Mouse (Mus musculus): ENCODE data around the gene Adam12.

The Adam12 gene

DNA sequence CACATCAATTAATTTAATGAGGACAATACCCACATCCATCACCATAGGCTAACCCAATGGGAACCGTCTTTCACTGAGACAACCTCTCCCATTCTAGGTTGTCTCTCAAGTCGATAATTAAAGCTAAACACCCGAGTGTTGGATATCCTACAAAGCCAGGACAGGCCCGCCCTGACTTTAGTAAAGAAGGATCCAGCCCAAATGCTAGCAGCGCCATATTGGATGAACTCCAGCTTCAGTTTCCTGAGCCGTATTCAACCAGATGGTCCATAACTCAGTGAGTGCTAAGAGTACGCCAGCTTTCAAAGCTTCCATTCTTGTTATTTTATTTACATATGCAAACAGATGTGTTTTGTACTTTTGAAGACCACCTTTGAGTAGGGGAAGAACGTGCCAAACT, 81.6 kb downstream of the Adam12 start:
- no peak for DNase-seq (ENCODE audit: low read depth, low spot score)

DNA sequence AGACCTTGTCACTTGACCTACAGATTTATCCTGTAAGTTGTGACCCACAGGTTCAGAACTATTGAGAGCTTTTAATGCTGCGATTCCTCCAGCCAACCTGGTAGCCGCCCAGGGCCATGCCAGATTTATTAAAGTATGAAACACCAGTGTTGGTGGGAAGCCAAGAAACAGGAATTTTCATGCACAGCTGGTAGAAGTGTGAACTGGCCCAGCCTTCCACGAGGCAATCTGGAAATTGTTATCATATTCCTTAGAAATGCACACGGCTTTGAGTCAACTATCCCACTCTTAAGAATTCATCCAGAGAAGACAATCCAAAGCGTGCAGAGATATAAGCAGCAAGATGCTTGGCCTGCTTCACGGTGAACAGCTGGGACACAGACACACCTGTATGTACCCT, 82.6 kb downstream of the Adam12 start:
- DNase-seq (ENCODE audit: low read depth, low spot score) = no peak

DNA sequence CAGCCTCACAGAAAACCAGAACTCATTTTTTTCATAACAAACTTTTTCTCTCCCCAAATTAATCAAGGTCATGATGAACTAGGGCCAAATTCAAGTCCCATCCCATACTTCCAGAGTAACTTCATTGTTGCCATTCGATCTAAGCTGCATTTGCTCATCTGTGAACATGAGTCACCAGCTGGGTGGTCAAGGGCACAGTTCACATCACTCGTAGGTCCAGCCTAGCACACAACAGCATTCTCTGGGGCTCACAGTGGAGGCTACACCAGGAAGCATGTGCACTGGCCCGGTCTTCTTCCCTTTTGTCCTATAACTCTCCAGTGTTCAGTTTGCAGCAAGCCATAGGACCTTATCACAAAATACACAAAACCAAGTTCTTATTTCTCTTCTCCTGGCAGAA, 84.4 kb downstream of the Adam12 start:
- no peak for DNase-seq (ENCODE audit: low read depth, low spot score)

DNA sequence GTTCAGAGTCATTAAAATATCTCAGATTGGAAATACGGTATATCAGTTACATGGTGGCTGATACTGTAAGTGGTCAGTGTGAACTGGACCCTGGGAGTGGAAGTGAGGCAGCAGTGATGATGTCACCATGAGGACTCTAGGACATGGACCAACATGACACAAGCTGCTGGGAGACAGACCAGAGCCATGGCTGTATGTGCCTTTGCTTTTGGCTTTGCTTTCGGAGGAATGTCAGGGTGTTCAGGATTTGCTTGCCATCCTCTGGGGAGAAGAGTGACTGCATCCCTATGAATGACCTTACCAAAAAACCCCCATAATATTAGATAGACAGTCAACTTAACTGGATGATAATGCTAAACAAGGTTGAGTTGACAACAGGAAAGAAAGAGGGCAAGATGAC, 85.1 kb downstream of the Adam12 start:
- no peak for DNase-seq (ENCODE audit: low read depth, low spot score)

DNA sequence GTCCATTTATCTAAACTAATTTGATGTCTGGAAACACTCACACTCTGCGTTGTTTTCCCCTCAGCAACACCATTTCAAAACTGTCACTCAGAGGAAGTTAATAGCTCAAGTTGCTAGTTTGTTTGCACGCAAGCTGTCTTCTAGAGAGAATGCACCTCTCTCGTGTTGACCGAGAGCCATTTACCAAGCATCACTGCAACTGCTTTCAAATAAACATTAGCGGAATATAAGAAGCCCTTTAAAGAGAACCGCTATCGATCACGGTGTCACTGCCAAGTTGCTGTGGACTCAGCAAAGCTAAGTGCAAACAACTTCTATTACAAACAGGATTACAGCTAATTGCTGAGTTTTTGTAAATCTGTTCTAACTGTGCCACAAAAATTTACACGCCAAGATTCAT, 87.8 kb downstream of the Adam12 start:
- no peak for DNase-seq (ENCODE audit: low read depth, low spot score)

DNA sequence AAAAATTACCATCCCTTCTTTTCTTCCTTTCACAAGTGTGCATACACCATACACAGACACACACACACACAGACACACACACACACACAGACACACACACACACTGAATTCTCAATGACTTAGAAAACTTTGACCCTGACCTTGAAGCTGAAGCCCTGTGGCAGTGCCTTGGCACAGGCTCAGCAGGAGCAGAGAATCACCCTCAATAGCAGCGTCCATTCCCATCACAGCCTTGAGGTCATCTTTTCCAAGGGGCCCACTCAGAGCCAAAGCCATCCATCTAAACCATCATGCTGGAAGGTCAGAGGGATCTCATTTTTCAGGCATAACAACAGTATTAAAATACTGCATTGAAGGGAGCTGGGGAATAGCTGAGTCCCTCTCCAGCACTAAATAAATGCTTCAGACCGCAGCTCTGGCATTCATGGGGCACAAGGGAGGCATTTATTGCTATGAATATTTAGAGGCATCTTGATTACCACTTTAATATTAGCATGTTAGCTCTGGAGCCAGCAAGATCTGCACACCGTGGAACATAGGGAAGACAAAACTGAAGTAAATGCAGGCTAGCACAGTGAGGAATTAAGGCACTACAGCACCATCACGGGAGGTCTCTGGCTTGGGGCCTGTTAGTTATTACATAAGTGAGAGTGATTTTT, 92.5 kb downstream of the Adam12 start:
- peak; percentile 5 for DNase-seq (ENCODE audit: low read depth, low spot score)

DNA sequence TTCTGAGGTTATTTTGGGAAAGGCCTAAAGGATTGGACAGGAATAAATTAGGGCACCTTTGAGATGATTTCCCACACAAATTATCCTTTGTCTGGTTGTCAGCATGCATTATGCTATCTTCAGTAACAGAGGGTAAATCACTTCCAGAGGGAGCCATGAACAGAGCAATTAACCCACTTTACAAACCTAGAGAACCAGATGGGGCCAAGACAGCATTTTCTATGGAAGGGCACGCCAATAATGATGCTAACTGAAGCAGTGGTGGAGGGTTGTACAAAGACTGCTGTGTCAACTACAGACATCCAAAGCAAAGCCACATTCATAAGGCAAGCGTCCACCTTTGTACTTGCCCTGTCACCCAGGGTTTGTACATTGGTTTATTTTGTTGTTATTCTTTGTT, 99.6 kb downstream of the Adam12 start:
- no peak for DNase-seq (ENCODE audit: low read depth, low spot score)

DNA sequence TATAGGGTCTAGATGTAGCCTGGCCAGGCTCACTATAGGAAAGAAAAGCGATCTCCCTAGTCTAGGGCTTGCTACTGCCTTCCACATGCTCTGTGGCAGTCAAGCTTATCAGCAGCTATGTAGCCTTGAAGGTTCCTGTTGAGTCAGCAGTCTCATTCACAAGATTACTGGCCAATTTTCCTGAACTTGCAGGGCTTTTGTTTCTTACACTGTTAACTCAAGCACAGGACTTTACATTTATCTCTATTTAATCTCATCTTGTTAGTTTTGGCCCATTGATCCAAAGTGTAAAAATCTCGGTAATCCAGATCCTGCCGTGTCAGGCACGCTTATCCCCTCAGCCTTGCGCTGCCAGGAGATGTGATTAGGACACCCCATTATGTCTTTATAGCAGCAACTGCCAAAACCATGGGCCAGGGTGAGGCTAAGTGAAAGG, 103.8 kb downstream of the Adam12 start:
- no peak for DNase-seq (ENCODE audit: low read depth, low spot score)

DNA sequence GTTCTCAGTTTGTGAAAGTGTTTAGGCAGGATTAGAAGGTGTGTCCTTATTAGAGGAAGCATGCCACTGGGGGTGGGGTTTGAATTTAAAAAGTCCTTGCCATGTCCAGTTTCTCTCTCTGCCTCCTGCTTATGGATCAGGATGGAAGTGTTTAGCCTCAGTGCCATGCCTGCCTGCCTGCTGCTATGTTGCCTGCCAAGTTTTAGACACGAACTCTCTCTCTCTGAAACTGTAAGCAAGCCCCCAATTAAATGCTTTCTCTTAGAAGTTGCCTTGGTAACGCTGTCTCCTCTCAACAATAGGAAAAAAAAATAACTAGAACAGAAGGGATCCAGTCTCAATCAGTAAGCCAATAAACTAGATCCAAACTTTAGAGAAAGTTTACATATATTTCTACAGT, 110.5 kb downstream of the Adam12 start:
- no peak for DNase-seq (ENCODE audit: low read depth, low spot score)

DNA sequence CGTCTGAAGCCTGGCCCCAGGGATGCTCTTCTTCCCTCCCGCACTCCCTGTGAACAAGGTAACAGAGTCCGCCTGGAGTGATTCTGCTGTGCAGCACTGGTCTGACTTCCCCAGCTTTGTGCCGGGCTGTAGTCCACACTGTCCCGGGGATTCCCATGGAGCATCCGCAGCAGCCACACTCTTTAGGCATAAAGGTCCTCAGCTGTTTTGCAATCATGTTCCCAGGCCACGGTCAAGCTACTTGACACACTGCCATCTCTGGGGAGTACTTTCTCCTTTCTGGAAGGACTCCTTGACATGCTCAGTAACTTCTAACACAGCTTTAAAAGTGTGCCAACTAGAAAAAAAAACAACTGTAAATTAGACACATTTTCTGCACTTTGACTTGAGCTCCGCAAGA, 116.5 kb downstream of the Adam12 start:
- DNase-seq (ENCODE audit: low read depth, low spot score) = no peak

DNA sequence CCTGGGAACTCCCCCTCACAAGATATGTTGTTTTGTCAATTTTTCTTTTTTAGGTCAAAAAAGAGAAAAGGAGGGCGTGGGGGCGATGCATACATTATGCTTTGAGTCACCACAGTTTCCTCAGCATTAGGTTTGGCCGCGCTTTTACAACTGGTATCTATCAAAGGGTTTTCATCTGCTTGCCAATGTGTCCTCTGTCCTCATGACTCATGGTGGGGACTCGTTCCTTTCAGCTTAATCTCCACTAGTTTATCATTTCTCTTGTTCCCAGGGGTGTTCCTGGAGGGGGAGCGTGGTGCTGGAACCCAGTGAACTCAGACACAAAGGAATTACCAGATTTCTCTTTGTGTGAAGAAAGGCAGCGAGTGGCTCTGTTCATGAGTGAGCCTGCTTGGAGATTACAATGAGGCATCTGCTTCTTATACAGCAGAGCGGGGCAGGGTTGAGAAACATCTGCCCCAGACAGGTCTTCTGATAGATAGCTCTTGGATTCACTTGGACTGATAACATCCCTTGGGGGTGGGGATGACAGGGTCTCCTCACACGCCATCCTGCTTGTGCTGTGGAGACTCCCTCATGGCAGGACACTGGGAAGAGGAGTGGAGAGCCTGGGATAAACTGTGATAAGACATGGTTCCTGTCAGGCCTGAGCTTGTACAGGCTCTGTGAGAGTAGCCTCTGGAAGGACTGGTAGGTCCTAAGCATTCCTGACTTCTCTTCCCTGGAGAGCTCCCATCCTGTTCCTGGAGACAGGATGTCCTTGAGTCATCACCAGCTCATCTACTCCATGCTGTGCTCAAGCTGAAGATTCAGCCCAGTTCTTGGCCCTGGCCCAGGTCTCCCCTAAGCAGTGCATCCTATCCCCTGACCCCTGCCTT, 117.4 kb downstream of the Adam12 start:
- DNase-seq (ENCODE audit: low read depth, low spot score) = no peak

DNA sequence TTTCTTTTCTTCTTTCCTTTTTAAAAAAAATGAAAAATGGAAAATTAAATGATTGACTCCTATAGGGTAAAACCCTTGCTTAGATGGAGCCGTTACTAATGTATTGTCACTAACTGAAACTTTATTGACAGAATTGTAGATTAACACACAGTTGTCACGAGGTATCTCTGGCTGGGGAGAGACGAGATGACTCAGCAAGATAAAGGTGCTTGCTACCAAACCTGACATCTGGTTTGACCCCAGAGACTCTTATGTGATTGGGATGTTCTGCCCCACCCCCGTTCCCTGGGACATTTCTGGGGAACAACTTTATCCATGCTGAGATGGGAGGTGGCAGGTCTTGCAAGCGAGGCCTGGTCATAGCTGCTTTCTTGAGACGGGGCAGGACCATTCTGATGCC, 118.1 kb downstream of the Adam12 start:
- no peak for DNase-seq (ENCODE audit: low read depth, low spot score)

DNA sequence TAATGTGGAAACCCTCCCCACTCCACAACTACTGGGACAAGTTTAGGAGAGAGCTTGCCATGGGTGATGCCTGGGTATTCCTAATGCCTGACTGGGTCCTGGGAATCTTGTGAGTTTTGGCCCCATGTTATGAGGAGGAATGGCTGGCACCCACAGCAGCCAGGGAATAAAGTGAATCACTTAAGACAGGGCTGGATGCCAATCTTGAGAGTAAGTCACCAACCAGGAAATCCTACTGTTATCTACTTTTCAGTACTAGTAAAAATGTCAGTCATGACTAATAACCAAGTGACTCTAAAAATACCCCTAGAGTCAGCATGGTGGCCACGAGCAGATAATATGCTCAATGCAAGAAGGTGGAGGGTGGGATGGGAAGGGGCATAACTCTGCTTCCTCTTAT, 121.8 kb downstream of the Adam12 start:
- no peak for DNase-seq (ENCODE audit: low read depth, low spot score)

DNA sequence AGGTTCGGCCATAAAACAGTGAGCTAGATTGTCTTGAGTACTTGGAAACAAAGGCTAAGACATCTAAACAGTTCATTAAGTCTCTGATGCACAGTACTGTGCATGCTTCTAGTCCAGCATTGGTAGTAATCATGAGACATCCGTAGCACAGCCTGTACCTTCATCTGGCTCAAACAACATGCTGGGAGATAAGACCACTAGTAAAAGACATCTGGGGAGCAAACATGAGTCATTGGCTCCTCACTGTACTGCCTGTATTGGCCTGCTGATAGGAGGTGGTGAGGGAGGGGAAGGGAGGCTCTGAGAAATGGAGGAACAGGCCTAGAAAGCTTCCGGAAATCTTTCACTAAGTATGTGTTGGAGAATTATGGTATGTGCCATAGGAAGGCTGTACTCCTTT, 124.1 kb downstream of the Adam12 start:
- DNase-seq (ENCODE audit: low read depth, low spot score) = no peak

DNA sequence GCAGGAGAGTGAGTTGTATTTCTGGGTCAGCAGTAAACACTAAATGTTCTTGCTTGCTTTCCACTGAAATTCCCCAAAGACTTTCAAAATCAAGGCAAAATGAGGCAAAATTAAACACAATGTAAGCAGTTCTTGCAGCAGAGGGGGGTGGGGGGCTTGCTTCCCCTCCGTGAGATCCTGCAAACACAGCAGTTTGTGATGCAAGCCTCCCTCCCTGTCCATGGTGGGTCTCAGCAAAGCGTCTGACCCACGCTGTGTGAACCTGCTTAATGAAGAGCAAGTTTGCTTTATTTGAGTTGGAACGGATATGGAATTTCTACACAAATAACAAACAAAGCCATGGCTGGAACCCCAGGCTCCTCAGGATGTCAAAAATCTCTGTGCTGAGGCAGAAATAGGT, 132.9 kb downstream of the Adam12 start:
- DNase-seq (ENCODE audit: low read depth, low spot score) = no peak

DNA sequence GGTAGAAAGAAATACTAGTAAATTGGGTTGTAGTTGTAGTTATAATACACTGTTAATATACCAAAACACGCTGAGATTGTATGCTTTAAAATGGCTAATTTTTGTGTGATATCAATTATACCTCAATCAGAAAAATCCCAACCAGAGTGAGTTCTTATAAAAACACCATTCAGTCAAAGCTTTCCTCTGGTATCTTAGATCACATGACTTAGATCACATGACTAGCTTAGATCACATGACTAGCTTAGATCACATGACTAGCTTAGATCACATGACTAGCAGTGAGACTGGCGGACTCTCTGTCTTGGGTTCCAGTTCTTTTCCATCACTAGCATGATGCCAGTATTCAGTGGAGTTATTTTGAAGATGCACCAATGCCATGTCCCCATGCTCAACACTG, 134.1 kb downstream of the Adam12 start:
- DNase-seq (ENCODE audit: low read depth, low spot score) = no peak

DNA sequence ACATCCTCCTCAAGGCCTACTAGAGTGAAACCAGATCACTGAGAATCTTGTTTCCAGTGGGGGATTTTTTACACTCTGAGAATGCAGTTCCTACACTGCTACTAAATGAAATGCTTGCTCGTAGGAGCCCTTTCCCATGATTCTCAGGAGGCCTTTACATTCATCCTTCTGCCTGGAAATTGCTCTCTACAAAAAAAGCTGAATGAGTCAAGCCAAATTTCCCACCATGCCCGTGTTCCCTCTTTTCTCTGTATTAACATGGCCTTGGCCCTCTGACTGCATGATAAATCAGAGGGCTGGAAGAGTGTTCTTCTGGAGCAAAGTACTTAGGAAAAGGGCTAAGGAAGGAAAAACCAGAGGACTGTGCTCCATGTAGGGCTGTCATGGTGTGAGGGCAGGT, 138.1 kb downstream of the Adam12 start:
- DNase-seq (ENCODE audit: low read depth, low spot score) = no peak

DNA sequence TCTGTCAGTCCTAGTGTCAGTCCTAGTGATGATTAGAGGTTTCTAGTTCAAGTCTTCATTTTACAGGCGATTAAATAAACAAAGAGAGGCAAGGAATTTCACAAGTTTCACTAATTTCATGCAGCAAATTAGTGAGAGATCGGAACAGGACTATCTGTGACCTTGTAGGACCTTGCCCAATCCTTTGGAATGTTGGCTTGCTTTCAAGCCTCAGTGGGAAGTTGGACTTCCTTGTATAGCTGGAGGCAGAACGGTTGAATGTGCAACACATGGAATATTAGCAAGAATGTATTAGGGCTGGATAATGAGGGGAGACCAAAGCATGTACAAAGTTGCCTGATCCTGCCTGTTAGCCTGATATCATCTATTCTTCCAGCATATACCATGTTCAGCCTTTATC, 141.2 kb downstream of the Adam12 start:
- DNase-seq (ENCODE audit: low read depth, low spot score) = no peak

DNA sequence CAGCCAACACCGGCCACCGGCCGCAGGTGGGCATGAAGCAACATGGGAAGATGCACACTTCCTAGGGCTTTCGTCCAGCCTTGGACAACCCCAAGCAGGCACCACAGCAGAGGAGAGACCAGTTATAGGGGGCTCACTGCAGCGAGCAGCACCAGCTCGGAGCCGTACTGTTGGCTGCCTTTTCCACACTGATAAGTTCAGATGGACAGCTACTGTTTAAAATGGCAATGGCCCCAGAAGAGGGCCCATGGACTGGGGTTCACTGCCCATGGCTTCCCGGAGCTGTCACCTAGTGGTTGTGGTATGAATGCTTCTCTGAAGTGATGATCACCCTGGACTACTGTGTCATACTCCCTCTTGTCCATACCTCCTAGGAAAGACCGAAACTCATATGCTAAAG, 141.7 kb downstream of the Adam12 start:
- DNase-seq (ENCODE audit: low read depth, low spot score) = no peak

DNA sequence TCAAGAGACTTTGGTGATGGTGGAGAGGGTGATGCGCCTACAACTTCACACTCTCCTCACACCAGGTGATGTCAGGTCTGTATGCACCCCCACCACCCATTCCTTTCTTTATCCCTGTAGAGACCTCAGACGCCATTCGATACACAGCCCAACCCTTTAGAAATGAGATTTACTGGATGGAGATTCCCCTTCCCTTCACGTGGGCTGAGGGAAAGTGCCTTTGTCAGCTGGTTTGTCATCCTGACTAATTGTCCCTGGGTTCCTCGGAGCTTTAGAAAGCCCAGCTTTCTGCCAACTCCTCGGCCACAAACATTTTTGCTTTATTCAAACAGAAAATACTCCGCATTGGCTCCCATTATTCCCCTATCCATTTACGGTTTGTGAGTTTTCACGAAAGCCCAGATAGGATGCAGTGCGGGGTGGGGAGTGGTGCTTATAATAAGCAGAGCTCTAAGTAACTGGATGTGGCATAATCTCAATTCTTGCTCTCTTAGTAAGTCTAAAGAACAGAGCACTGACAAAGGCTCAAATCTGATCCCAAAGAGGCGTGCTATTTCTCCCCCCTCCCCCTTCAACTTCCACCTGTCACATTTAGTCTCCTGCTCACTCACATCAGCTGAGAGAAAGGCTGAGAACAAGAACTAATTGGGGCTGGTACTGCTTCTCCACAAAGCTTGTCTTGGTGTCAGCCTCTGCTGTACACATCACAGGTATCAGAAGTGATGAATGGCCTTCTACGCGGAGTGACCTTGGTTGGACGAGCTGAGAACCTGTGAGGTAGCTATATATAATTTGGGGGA, 143.2 kb downstream of the Adam12 start:
- no peak for DNase-seq (ENCODE audit: low read depth, low spot score)

DNA sequence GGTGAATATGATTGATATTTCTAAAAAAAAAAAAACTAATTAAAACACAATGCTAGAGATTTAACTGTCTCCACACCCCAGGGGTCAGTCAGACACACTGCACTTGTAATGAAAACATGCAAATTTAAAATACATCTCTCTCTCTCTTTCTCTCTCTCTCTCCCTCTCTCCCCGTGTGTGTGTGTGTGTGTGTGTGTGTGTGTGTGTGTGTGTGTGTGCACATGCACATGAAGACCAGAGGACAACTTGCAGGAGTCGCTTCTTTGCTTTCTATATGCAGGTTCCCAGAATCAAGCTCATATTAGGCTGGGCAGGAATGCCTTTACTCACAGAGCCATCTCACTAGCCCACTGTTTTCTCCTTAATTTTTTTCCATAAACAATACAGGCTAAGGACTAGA, 146.6 kb downstream of the Adam12 start:
- DNase-seq (ENCODE audit: low read depth, low spot score) = no peak

DNA sequence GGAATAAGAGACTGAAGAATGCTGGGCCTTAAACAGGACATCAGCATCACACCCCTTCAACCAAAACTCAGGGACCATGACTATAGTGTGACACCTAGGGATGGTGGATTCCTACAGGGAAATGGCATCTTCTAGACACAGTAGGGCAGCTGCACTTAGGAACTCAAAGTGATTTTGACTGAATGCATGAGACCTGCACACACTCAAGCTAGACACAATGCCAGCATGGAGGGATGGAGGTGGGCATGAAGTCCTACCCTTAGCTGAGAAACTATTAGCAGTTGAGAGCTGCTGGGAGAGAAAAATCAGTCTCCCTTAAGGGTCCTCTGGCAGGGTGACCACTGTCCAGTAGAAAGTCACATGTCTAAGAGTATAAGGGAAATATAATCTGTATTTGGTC, 147.0 kb downstream of the Adam12 start:
- DNase-seq (ENCODE audit: low read depth, low spot score) = no peak
